Comparison of ENCODE assay signal across 8 mouse cellular contexts in genomic region chr9:22327475-22328387, GRCm38 (mm10). TPM values are rescaled to one million over a fixed set of nuclear protein-coding genes. Genes with fewer than 3 reads are reported as not detected.
A peak's percentile ranks its signal among the peaks of the same experiment; 100 is the strongest.
DNase-seq lines count a peak whose midpoint lies in the region; ATAC-seq and TF ChIP-seq lines count a peak whose summit lies in the region.

No protein-coding gene starts in this region.

- no peaks in the 10 kb centered on the region for H3K36me3 ChIP-seq in hindbrain, embryonic 16.5 days (ENCODE audit: control insufficient read depth, insufficient read depth, low read length)

- no peaks in the 10 kb centered on the region for H3K27me3 ChIP-seq in hindbrain, embryonic 16.5 days (replicated peaks; ENCODE audit: control insufficient read depth, insufficient read depth, low read length)

- peak; percentile 77 for DNase-seq in WW6 (ENCODE audit: low read depth, low spot score)
- DNase-seq in gastrocnemius, adult 2 months, result peak; percentile 88
- DNase-seq in left cerebral cortex, adult 18-20 months (ENCODE audit: low spot score in 2 of 2), result peak; percentile 79 to 81
- peak; percentile 90 to 94 for DNase-seq in lung, postnatal 4 days
- DNase-seq in retina, postnatal 1 day, result peak; percentile 92
- DNase-seq in thymus, postnatal 4 days, result peak; percentile 93

- intact Hi-C loops in gastrocnemius, adult 2 months (cut with DNase I), result loop anchor here (5.0 kb wide), 1 partner anchor 100 kb away; the partner anchor contains the start of gene Zfp809

- peak overlapping the region; percentile 67 for H3K9ac ChIP-seq in hindbrain, embryonic 16.5 days (ENCODE audit: low read depth, low read length)

- peak overlapping the region; percentile 76 for H3K4me2 ChIP-seq in hindbrain, embryonic 16.5 days (ENCODE audit: low read length)

- peak overlapping the region; percentile 85 for H3K4me3 ChIP-seq in gastrocnemius, adult 2 months
- H3K4me3 ChIP-seq in hindbrain, embryonic 16.5 days (ENCODE audit: low read length), result peak overlapping the region; percentile 50

- ATAC-seq in common myeloid progenitor, adult 5-6 weeks (replicated peaks; ENCODE audit: low read depth, poor library complexity, severe bottlenecking), result peak; percentile 95
- peak; percentile 96 for ATAC-seq in hindbrain, embryonic 16.5 days

- peak overlapping the region; percentile 81 for H3K27ac ChIP-seq in gastrocnemius, adult 2 months
- peak overlapping the region; percentile 52 for H3K27ac ChIP-seq in hindbrain, embryonic 16.5 days (ENCODE audit: low read depth, low read length)

- TF ChIP-seq CTCF in gastrocnemius, adult 2 months (IDR thresholded peaks at IDR 0.05), result peak; percentile 93

- WGBS in hindbrain, embryonic 16.5 days, result 1% methylated on average over 32 of the region's 32 CpGs

- no peaks in the 10 kb centered on the region for H3K9me3 ChIP-seq in hindbrain, embryonic 16.5 days (ENCODE audit: control insufficient read depth, low read length)

- peaks cover 4% of the 10 kb centered on the region; the same call in 1 of the 2 replicates for H3K4me1 ChIP-seq in hindbrain, embryonic 16.5 days (ENCODE audit: control insufficient read depth, insufficient read depth, low read depth, low read length)

RNA-seq across cellular contexts. Expression of gene Zfp810, which starts 20.3 kb away (rescaled TPM):
- 13.1 and 20.7 TPM in 2 replicates for total RNA-seq in common myeloid progenitor, adult 5-6 weeks (2017)
- under 1 TPM; 0.54 to 0.98 TPM for total RNA-seq in gastrocnemius, adult 2 months (2021)
- polyA plus RNA-seq in hindbrain, embryonic 16.5 days (2015; fragmentation: Nextera tagmentation; extraction: Ambion mirVana), result 23.0 and 25.0 TPM in 2 replicates
- 10 to 100 TPM; 13.5 to 15.2 TPM for total RNA-seq in left cerebral cortex, adult 18-20 months (2021)

Comparison
In these comparisons a context has a peak if more than half of its experiments do, and no peak if none do; other contexts are left out.
1. Peak in every context shown above with its lines: DNase-seq, ATAC-seq, H3K4me3 ChIP-seq and H3K27ac ChIP-seq.